Mouse (Mus musculus): ENCODE results near the gene Slc38a6.

Gene Slc38a6

DNA sequence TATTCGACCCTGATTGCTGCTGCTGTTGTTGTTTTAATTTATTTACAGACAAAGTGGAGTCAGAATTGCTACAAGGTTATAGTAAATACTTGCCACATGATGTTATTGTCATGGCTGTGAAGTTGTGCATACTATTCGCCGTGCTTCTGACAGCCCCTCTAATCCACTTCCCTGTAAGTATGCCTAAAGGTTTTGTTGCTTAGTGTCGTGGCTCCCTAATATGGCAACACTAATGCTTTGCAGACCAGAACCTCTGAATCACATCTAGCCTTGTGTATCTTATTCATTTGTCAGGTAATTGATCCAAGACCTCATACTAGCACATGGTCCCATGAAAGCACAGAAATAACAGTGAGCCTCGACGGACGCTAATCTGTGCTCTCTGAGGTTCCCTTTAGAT lies 63.9 kb downstream of the Slc38a6 start:
- in situ Hi-C loops (cut with MboI; ENCODE audit: low pct_unique_long_range_greater_than_20kb in 1 of 2, low sequenced_read_pairs in 2 of 2, unreplicated experiment in 1 of 2), result no loop called here

DNA sequence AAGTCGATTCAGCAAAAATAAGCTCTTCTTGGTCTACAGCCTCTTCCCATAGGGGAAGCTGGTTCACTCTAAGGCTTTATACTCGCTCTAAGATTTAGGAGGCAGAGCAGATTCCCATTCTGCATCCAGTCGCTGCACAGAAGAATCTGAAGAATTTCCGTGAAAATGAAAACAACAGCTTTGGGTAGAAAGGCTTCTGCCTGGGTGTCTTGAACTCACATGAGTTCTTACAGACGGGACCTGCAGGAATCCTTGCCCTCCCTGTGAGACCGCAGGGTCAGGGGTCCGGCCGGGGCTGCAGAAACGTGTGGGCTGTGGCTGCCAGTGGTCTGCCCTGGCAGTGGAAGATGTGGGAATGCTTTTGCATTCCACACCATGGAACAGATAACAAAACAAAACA lies 64.4 kb downstream of the Slc38a6 start:
- in situ Hi-C loops (cut with MboI; ENCODE audit: low pct_unique_long_range_greater_than_20kb in 1 of 2, low sequenced_read_pairs in 2 of 2, unreplicated experiment in 1 of 2), result no loop called here

DNA sequence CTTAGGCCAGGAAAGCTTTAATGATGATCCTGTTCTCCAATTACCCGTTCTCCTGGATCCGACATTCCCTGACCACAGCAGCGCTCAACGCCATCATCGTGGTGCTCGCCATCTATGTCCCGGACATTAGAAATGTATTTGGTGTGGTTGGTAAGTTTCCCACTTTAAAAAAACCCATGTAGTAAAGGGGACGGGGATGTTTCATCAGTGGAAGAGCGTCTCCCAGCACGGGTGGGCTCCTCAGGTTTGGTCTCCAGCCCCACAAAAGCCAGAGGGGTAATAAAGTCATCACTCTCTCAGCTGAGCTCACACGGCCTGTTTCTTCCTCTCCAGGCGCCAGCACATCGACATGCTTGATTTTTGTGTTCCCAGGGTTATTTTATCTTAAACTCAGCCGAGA lies 65.2 kb downstream of the Slc38a6 start:
- in situ Hi-C loops (cut with MboI; ENCODE audit: low pct_unique_long_range_greater_than_20kb in 1 of 2, low sequenced_read_pairs in 2 of 2, unreplicated experiment in 1 of 2), result no loop called here

DNA sequence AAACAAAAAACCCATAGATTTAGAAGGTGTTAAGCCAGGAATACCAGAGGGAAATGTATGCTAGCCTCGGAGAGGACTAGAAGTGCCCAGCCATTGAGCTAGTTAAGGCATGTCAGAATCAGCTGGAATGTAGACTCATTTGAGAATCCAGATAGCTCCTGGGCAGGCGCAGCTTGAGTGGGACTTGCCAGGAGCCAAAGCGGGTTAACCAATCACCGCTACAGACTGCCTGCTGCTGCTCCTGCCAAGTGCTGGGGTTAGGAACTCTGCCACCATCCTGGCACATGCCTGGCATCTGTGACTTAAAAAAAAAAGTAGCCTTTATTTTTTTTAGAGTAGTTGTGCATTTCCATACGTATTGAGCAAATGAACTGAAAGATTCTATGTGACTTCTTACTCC lies 66.8 kb downstream of the Slc38a6 start:
- in situ Hi-C loops (cut with MboI; ENCODE audit: low pct_unique_long_range_greater_than_20kb in 1 of 2, low sequenced_read_pairs in 2 of 2, unreplicated experiment in 1 of 2), result no loop called here

DNA sequence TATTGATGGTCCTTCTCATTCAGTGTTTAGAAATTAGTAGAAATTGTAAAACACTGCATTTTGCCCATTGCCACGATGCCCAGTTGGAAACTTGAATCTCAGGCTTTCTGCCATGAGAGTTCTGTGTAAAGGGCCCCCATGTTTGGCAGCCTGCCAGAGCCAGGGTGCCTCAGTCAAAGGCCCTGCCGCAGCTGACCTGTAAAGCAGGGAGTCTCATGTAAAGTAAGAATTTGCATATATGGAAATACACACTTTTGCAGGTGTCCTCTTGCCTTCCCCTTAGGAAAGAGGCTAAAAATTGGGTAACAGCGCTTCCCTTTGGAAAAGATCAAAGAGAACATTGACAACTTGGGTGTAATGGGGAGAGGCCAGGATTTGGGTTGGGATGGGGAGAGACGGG lies 67.9 kb downstream of the Slc38a6 start:
- in situ Hi-C loops (cut with MboI; ENCODE audit: low pct_unique_long_range_greater_than_20kb in 1 of 2, low sequenced_read_pairs in 2 of 2, unreplicated experiment in 1 of 2), result no loop called here

DNA sequence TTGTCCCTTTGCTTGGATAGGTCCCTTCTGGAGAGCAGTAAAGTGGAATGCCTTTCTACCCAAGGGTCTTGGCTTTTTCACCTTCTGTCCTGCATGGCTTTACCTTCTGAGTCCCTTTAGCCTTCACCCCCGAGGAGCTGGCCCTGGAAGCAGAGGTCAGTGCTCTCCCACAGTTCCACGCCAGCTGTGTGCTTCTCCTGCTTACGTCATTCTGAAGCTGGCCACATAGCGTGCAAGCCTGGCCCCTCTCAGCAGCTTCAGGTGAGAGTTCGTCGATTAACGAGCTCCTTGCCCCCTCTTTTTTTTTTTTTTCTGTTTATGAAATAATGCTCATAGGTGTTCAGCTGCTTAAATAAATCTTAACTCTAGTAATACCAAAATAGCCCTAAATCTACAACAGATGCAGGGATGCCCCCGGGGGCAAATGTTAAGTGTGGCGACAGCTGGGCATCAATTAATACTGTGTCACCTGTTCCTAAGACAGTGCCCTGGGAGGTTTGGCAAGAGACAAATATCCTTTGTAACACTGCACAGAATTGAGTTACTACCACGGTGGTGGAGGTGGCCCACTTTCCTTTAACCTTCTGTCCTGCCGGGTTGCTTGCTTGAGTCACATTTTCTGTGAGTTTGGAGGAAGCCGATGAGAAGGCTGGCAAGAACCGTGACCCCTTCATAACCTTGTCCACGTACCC lies 68.7 kb downstream of the Slc38a6 start:
- in situ Hi-C loops (cut with MboI; ENCODE audit: low pct_unique_long_range_greater_than_20kb in 1 of 2, low sequenced_read_pairs in 2 of 2, unreplicated experiment in 1 of 2), result no loop called here

DNA sequence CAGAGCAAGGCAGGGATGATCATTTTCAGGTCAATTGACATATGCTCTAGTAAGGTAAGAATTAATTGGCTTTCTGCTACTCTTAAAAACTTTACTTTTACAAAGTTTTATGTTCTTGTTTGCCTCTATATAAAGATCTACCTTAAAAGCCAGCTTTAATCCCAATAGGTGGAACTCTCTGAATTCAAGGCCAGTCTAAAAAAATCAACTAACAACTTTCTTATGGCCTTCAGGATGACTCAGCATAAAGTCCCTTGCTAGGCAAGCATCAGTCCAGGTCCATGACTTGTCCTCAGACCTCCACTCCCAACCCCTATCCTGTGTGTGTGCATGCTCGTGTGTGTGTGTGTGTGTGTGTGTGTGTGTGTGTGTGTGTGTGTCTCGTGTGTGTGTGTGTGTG lies 70.1 kb downstream of the Slc38a6 start:
- in situ Hi-C loops (cut with MboI; ENCODE audit: low pct_unique_long_range_greater_than_20kb in 1 of 2, low sequenced_read_pairs in 2 of 2, unreplicated experiment in 1 of 2), result no loop called here

DNA sequence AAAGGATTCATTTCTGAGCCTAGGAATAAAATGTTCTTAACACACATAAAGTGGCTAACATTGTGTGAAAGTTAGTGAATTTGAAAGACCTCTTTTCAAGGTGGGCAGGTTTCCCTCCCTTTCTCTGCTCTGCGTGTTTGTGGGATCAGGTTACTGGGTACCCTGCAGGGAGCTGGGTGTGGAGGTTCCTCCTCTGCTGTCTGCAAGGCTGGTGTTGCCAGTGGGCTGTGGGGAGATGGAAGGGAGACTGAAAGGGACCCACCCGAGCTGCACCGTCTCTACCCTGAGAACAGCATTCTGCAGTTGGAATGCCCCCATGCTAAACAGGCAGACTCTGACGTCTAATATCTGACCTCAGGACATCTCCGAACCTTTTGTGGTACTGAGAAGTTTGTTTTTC lies 70.7 kb downstream of the Slc38a6 start:
- in situ Hi-C loops (cut with MboI; ENCODE audit: low pct_unique_long_range_greater_than_20kb in 1 of 2, low sequenced_read_pairs in 2 of 2, unreplicated experiment in 1 of 2), result no loop called here

DNA sequence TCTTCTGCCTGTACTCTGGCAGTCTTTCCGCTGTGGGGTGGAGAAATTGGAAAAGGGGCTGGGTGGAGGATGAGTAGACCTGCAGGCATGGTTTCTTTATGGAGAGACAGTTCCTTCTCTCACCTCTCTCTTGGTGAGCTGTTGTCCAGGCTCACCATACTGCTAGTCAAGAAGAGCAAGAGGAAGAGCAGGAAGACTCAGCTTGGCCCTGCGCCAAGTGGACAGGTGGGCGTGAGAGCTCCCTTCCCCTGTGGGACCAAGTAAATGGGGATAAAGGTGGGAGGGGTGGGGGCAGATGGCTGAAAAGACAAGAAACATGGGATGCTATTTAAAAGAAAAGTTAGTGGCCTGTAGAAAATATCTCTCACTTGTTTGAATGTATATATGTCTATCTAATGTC lies 71.2 kb downstream of the Slc38a6 start:
- in situ Hi-C loops (cut with MboI; ENCODE audit: low pct_unique_long_range_greater_than_20kb in 1 of 2, low sequenced_read_pairs in 2 of 2, unreplicated experiment in 1 of 2), result no loop called here

DNA sequence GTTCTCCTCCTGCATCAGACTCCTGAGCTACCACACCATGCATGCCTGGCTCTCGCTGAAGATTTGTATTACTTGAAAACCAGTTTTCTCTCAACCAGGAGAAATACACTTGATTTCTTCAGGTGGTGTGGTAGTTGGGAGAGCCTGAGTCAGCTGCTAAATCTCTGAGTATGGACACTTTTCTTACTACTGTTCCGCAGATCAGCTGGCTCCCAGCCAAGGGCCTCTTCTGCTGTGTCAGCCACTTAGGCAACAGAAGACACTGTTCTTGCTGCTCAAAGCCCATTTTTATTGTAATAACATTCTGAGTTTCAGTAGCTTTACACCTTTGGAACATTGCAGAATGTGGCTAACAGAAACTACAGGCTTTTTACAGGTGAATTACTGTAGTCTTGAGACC lies 72.1 kb downstream of the Slc38a6 start:
- in situ Hi-C loops (cut with MboI; ENCODE audit: low pct_unique_long_range_greater_than_20kb in 1 of 2, low sequenced_read_pairs in 2 of 2, unreplicated experiment in 1 of 2), result no loop called here

DNA sequence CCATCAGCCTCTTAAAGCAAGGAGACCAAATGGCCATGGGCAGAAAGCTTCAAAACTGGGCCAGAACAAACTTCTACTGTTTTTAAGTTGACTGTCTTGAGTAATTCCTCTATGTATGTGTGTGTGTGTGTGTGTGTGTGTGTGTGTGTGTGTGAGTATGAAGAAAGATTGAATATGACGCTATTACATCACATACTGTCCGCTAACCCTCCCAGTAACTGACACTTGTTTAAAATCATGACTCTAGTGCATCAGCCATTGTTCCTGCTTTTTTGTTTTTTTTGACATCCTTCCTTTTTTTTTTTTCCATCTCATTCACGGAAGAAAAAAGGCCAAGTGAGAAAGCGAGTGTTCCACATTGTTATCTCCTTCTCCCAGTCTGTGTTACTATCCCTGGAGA lies 72.9 kb downstream of the Slc38a6 start:
- in situ Hi-C loops (cut with MboI; ENCODE audit: low pct_unique_long_range_greater_than_20kb in 1 of 2, low sequenced_read_pairs in 2 of 2, unreplicated experiment in 1 of 2), result no loop called here

DNA sequence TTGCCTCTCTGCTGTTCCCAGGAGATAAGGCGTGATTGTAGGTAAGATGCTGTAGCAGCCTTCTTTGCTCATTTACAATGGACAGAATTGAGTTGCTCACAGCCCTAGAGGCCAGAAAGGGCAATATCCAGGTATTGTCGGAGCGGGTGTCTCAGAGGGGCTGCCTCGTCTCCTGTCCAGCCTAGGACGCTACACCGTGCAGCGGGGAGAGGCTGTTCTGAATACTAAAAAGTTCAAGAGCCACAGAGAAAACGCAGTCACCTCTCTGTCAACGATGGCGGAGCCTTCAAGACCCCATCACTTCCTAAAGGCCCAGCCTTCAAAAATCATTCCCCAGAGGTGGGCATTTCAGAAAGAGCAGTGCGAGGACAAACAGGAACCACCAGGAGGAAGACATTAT lies 74.6 kb downstream of the Slc38a6 start:
- in situ Hi-C loops (cut with MboI; ENCODE audit: low pct_unique_long_range_greater_than_20kb in 1 of 2, low sequenced_read_pairs in 2 of 2, unreplicated experiment in 1 of 2), result no loop called here

DNA sequence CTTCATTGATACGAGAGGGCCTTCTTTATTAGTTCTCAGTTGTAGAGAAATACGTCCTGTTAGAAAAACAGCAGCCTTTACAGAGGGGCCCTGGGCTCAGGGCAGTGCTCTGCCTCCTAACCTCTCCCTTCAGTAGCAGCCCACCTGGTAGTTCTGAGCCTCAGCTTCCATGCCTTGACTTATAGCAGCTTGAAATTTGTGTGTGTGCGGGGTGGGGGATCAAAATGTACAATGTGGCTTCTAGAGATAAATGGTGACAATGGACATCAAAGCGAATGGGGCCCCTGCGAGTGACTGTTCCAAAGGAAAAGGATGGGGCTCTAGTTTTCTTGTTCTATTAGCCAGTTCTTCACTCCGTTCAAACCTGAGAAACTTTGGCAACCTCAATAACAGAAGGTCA lies 76.8 kb downstream of the Slc38a6 start:
- in situ Hi-C loops (cut with MboI; ENCODE audit: low pct_unique_long_range_greater_than_20kb in 1 of 2, low sequenced_read_pairs in 2 of 2, unreplicated experiment in 1 of 2), result no loop called here

DNA sequence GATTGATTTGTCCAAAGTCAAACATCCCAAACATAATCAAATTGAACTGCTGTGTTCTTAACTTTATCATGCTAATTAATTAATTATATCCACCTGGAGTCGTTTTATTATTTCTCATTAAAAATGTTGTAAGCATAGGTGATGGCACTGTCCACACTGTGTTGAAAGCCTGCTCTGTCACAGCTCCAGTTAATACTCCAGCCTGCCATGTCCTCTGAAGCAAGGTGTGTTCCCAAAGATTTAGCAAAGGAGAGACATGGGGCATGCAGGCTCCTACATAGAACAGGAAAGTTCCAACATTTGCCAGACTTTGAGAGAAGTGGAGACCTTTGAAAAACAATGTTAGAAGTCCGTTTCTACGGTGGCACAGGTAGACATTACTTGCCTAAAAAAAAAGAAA lies 77.4 kb downstream of the Slc38a6 start:
- in situ Hi-C loops (cut with MboI; ENCODE audit: low pct_unique_long_range_greater_than_20kb in 1 of 2, low sequenced_read_pairs in 2 of 2, unreplicated experiment in 1 of 2), result no loop called here

DNA sequence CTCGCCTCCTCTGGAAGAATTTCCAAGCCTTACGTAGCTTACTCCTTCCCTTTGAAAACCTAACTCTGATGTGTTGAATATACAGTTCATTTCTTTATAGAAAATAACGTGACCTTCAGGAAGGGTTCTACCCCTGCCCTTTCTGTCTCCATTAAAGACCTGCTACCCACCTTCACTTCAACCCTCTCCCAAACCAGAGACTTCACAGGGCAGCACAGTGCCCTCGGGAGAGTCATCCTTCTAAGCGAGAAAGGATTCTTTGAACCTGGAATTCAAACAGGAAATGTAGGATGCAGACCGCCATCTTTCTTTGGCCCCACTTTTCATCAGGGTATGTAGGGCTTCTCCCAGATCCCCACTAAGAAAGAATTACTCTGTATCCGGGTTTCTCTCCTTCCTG lies 80.0 kb downstream of the Slc38a6 start:
- in situ Hi-C loops (cut with MboI; ENCODE audit: low pct_unique_long_range_greater_than_20kb in 1 of 2, low sequenced_read_pairs in 2 of 2, unreplicated experiment in 1 of 2), result no loop called here

DNA sequence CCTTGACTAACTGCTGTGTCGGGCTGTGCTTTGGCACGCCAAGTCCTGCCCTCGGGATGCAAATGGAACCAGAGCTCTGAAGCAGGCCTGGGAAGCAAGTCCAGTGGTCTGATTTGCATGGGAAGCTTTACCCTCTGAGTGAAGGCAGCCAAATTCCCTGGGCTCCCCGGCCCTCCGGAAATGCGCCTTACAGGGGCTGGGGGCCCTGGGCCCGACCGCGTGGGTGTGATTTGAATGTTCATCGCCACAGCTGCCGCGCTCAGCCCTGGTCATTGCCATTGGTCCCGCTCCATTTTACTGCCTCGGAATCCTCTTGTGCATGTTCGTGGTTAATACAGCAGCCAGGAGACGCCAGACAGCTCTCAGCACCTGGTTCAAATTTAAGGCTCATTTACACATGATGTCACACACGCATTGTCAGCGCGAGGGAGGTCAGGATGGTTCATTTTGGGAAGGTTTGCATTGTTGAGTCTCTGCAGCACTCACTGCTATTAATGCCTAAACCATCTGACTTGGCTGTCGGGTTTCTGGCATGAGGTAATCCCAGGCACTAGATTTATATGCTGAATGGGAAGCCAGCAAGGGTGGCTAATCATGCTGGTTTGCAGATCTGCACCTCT lies 81.0 kb downstream of the Slc38a6 start:
- in situ Hi-C loops (cut with MboI; ENCODE audit: low pct_unique_long_range_greater_than_20kb in 1 of 2, low sequenced_read_pairs in 2 of 2, unreplicated experiment in 1 of 2), result no loop called here

DNA sequence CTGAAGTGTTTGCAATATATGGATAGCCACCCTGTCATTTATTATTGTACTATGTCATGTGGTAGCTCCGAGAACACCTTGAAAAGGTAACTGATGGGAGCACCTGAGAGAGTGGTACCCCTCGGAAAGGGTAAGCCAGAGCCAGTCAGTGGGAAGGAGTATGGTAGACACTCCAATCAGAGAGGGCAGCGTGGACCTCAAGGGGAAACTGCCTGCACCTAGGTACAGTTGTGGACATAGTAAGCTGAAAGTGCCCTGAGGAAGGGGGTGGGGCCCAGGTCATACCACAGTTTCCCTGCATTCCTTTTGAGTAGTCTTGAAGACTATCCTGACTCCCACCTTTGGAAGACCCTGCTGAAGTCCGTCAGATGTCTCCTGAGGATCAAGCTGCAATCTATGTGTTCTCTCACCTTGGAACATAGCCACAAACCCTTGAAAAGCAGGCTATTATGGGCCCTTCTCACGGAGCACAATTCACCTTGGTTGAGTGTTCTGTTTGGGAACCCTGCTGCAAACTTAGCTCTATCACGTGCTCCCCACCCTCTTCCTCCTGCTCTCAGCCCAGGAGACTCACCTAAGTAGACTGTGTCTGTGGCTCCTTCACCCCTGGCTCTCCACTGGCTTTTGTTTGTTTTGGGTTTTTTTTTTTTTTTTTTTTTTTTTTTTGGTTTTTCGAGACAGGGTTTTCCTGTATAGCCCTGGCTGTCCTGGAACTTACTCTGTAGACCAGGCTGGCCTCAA lies 82.5 kb downstream of the Slc38a6 start:
- in situ Hi-C loops (cut with MboI; ENCODE audit: low pct_unique_long_range_greater_than_20kb in 1 of 2, low sequenced_read_pairs in 2 of 2, unreplicated experiment in 1 of 2), result no loop called here

DNA sequence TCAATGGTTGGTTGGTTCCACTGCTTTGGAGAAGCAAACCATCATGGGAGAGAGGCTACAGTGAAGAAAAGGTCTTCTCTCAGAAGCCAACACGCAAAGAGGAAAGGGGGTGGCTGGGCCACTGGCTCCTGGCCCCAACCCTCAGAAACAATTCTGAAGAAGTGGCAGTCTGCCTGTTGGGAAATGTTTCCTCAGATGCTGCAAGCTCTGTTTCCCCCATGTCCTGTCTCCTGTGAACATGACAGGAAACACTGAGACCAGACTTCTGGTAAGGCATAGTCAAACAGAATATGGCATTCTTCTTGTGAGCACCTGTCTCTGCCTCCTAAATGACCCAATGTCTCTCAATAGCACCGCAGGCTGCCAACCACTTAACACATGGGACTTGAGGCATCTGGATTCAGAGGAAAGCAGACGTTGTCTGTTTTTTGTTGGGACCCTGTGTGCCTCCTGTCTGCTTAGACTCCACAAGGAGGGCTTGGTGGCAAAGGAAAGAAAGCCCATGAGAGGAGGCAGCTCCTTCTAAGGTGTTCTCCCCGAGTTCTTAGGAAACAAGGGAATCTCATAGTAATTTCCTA lies 83.9 kb downstream of the Slc38a6 start:
- in situ Hi-C loops (cut with MboI; ENCODE audit: low pct_unique_long_range_greater_than_20kb in 1 of 2, low sequenced_read_pairs in 2 of 2, unreplicated experiment in 1 of 2), result no loop called here

DNA sequence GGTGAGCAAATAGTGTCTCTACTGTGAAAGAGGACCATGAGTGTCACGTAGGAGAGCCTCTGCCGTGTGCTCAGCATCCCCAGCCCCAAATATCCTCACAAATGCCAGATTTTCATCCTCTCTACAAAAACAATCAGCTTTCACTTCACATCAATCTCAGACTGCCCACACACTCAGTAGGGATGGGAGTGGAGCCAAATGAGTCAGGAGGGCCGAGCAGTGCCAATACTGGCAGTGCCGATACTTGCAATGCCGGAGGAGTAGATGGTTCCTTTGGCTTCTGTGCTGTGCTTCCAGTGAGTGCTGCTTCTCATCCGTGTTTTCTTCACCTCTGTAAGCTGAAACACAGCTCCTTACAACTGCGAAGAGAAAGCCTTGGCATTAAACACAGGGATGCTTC lies 84.6 kb downstream of the Slc38a6 start:
- in situ Hi-C loops (cut with MboI; ENCODE audit: low pct_unique_long_range_greater_than_20kb in 1 of 2, low sequenced_read_pairs in 2 of 2, unreplicated experiment in 1 of 2), result no loop called here

DNA sequence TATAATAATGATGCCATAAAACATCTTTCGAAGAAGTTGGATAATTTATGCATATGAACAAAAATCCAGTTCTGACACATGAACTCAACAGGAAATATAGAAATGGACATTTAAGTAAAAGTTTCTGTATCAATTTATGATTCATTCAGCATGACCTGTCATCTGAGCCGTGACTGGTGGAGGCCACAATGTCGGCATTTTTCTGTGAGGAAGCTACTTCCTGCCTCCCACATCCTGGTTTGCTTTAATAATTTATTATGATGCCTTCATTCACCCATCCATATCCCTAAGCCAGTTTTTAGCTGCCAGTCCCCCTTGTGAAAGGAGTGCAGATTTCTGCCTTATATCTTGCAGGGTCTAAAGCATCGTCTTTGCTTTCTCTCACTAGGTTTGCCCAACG lies 91.4 kb downstream of the Slc38a6 start:
- in situ Hi-C loops (cut with MboI; ENCODE audit: low pct_unique_long_range_greater_than_20kb in 1 of 2, low sequenced_read_pairs in 2 of 2, unreplicated experiment in 1 of 2), result no loop called here
